Mouse (Mus musculus) urinary bladder, postnatal 36 days (tissue): ENCODE results near the gene Megf6.

Experiments
- DNase-seq, 2 experiments: peaks; one replicate each; pipeline ENCODE4 v3.0.0; 2022; ENCODE audit warnings: low spot score in 2 of 2, mixed read lengths in 1 of 2

Gene Megf6

DNA sequence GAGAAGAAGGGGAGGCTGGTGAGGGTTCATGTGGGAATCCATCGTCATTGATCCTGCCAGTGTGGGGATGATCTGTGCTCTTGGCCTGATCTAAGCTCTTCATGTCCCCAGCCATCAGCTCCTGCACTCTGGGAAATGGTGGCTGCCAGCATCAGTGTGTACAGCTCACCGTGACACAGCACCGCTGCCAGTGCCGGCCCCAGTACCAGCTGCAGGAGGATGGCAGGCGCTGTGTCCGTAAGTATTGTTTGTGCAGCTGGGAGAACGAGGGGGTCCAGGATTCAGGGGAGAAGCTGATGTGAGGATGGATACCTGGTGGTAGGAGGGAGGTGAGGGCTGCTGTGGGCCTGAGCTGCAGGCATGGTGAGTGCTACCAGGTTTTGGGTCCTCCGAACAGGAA, 78.8 kb downstream of the Megf6 start:
- DNase-seq: no peak

DNA sequence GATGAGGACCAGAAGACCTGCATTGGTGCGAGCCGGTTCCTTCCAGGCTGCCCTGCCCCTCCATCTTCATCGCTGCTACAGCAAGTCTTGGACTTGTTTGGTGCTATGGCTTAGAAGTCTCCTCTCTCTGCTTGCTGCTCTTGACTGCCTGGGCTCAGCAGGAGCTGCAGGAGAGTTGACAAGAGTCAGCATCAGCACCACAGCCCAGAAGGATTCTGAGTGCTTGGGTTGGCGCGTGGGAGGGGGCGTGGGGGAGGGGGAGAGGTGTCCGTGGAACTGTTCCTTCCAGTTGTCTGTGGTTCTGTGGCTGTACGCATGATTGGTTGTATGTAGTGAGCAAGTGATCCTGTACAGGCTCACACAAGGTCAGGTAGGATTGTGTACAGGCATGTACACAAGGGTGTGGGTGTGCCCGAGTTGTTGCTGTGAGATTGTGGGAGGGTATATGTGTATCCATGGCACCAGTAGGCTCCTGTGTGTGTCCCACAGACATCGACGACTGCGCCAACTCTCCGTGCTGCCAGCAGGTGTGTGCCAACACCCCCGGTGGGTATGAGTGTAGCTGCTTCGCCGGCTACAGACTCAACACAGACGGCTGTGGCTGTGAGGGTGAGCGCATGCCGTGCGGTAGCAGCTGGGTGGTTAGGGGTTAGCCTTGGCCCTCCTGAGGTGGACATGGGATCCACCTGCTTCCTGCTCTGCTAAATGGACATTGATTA, 82.2 kb downstream of the Megf6 start:
- DNase-seq: no peak

DNA sequence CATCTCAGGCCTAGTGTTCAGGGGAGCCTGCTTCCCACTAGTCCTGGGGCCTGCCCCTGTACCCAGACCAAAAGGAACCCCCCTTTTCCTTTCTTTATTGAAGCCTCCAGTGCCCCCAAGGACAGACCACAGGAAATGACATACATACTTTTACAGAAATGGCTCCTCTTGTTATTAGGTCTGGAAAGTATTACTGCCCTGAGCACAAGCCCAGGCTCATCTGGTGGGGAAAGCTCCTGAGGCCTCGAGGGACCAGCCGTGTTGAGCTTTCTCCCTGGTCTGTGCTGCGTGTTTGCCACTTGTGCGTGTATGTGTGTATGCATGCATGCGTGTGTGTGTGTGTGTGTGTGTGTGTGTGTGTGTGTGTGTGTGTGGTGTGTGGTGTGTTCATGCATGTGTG, 90.2 kb downstream of the Megf6 start:
- no peak for DNase-seq

DNA sequence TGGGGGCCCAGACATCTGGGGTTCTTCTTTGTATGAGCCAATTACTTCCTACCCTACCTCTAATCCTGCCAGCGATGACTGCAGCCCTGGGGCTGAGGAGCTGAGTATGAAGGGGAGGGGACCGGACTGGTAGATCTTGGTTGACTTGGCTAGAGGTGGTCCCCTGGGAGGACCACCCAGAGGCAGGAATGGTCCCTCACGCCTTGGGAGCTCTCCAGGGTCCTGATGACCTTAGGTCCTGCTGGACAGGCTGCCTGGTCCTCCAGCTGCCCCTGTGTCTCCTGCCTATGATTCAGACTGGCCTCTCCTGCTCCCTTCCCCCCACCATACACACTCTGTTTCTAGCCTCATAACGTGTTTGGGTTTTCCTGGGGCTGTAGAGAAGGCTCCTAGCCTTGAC, 91.5 kb downstream of the Megf6 start:
- no peak for DNase-seq

DNA sequence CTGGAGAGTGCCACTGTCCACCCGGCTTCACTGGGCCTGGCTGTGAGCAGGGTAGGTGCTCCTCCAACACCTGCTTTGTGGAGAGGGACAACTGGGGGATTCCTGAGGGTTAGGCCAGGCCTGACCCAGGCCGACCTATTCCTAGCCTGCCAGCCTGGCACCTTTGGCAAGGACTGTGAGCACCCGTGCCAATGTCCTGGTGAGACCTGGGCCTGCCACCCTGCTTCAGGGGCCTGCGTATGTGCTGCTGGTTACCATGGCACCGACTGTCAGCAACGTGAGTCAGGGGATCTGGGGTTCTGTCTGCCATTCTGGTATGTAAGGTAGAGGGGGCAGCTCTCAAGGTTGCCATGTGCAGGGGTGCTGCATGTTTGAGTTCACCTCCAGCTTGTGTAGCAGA, 97.0 kb downstream of the Megf6 start:
- DNase-seq: no peak

DNA sequence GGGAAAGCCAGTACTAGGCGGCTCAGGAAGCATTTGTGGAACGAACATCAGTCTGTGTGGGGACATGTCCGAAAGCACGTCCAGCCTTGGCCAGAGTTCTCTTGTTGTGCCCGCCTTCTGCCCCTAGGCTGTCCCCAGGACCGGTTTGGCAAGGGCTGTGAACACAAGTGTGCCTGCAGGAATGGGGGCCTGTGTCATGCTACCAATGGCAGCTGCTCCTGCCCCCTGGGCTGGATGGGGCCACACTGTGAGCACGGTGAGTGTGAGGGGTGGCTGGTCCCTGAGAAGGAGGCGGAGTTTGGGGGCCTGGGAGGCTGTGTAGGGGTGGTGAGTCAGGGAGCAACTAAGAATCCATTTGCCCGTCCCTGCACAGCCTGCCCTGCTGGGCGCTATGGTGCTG, 99.0 kb downstream of the Megf6 start:
- peak; percentile 71 to 77 for DNase-seq

DNA sequence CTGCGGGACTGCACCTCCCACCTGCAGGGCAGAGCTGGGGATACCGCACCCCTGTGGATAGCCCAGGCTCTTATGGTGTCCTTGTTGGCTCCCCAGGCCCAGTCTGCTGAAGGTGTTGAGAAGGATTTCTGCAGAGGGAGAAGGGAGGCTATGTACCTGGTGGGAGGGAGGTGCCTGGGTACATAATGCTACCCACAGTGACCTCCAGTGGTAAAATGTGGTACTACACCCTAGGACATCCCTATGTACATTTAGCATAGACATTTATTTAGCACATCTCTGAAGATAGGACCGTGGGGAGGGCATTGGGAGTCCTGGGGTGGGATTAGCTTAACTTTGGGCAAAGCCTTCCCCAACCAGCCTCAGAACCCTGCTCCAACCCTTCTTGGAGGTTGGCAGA, 102.5 kb downstream of the Megf6 start:
- peak; percentile 32 to 35 for DNase-seq

DNA sequence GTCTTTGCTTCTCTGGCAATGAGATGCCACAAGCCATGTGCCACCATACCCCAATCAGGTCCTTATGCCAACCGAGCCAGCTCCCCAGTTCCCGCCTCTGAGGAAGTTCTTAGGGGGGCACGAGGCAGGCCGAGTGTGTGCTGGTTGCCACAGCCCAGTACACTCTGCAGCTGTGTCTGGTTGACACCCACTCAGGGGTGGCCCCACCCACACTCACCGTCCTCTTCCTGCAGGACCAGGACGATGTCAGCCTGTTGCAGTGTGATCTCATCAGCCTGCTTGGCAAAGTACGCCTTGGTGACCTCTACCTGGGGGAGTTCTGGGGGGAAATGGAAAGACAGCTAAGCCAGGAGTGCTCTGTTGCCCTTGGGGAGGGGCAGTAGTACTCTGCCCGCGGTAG, 109.0 kb downstream of the Megf6 start:
- no peak for DNase-seq

DNA sequence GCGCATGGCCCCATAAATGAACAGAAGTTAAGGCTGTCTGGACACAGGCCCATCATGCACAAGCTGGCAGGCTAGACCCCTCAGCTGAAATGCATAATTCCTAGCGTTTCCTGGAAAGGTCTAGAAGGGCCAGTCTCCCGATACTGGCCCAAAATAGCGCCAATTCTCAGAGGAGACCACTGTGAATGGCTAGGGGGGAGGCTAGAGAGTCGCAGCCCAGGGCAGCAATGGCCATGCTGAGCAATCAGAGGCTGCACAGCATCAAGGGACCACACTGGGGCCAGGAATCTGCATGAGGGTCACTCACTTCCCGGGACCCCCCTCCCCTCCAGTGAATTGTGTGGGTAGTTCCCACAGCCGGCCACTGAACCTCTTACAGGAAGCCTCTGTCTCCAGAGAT, 113.1 kb downstream of the Megf6 start:
- DNase-seq: no peak

DNA sequence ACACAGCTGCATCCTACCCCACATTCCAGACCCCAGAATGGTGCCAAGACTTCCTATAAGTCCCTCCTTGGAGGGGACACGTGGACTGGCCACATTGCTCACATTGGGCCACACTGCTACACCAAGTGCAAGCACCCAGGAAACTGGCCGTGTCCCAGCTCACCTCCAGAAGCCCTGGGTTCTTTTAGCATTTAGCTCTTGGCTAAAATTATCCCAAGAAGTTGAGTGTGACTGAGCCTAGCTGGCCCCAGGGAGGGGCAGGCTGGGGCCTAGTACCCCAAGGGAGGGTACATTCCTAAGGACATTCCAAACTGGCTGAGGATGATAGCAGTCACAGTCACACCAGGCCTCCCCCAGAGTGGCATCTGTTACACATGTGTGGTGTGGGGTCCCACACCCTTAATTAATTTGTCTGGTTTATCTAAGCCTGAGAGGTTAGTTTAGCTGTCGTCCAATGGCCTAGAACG, 123.2 kb downstream of the Megf6 start:
- no peak for DNase-seq

DNA sequence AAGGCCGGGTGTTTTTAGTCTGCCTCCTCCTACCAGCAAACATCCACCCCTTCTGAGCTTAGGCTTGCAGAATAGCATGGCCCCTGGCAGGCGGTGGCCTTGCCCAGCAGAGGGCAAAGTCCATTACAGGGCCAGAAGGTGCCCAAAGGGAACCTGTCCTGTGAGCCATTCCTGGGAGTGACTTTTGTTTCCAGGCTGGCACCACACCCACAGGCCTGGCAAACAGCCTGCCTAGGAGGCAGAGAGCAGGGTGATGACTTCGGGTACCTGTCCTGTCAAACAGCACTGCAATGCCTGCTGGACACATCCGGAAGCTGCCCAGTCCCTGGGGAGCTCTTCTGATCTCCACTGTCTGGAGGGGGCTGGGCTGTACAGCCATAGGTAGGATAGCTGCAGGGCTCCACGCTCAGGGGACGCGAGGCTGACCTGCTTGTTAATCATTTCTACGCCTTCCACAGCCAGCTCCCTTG, 123.8 kb downstream of the Megf6 start:
- DNase-seq: no peak

DNA sequence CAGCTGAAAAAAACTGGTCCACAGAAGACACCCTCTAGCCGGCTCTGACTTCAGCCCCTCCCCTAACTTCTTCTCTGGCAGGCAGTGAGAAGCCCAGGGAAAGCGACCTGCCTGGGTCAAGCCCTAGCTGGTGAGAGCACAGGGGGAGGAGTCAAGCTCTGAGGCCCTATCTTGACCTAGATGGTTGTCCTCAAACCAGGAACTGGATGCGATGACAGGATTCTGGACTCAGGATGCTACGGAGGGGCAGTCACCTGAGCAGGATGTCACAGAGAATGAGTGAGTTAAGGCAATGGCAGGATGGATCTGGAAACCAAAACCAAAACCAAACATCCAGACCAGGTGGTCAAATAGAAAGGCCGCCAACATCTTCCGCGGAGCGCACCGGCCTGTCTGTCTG, 127.2 kb downstream of the Megf6 start:
- DNase-seq: no peak

DNA sequence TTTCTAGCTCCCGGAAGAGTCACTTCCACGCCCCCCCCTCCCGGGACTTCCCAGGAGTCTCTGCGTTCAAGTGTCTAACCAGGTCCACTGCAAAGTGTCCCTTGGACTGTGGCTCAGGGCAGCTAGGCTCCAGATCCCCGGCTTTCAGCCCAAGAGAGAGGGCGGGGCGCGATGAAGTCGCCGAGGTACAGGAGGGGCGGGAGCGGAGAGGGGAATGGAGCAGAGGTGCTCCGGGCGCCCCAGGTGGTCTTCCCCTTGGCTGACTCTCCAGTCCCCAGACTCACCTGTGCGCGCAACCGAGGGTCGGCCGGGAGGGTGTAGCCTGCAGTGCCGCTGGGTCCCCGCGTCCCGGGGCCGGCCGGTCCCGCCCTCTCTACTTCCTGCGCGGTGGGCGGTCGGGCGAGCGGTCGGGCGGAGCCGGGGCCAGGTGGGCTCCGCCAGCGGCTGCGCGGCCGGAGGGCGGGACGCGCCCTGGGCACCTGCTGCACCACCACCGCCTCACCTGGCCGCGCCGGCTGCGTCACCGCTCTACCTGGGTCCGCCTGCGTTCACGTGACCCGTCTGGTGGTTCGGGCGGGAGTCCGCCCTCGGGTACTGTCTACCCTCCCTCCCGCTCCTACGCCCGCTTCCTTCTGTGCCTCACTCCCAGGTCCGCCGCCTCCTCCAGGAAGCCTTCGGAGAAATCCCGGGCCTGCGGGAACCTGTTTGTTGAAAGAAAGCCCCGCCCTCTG, 129.2 kb downstream of the Megf6 start:
- peak; percentile 53 to 69 for DNase-seq

DNA sequence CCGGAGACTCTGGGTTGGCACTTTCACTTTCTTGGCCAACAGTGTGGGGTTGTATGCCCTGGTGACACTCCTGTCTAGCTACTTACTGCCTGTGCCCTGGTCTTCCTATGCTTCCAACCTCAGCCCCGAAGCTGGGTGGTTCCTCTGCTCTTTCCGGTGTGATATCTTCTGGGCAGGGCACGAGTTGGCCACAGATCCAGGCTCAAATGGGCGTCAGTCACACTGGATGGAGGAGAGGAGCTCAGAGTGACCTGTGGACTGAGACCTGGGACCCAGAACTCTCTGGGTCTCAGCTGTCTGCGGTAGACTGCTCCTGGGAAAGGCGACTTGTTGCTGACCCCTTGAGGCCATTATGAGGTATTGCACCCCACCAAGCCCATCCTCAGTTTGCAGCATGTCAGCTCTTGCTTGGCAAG, 130.9 kb downstream of the Megf6 start, which contains the start of gene Arhgef16:
Arhgef16 (minus strand) TSS at position 211 of the 416 bp plus-strand sequence.
- peak; percentile 27 to 34 for DNase-seq

DNA sequence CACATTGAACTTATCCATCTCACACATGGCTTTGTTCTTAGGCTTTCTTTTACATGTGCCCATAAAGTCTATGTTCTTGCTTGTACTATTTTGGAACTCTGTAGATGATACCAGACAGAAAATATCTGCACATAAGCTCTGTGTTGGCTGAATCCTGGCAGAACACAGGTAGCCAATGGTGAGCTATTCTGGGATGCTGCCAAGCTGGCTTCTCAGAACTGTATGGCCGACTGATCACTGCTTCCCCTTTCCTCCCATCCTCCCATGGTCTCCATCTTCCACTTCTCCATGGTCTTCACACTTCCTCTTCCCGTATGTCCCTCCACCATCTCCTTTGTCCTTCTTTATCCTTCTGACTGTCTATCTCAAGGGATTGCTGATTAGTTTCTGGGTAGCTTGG, 138.6 kb downstream of the Megf6 start:
- no peak for DNase-seq

DNA sequence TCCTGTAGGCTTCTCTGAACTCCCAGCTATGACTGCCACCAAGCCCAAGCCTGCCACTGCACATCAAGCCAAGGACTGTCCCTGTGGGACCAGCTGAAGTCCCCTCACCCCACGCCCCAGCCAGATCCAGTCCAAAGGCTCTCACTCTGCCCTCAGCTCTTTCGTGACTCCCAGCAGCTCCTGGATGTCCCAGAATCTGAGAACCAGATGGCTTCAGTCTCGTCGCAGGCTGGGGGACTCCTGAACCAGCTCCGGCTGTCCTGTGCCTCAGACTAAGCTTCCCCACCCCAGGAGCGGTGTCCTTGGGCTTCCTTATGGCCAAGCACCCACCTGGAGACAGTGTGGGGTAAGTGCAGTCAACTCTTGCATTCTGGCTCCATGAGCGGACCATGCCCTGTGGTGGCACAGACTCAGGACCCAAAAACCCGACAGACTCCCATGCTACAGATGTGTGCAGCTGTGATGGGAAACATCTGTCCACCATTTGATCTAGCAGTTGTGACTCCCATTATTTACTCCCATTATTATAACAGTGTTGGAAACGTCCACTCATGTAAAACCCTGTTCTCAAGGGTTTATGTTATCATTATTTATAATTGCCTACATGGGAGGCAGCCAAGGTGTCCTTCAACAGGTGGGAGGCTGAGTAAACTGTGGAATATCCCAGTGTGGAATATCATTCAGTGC, 140.2 kb downstream of the Megf6 start:
- no peak for DNase-seq

DNA sequence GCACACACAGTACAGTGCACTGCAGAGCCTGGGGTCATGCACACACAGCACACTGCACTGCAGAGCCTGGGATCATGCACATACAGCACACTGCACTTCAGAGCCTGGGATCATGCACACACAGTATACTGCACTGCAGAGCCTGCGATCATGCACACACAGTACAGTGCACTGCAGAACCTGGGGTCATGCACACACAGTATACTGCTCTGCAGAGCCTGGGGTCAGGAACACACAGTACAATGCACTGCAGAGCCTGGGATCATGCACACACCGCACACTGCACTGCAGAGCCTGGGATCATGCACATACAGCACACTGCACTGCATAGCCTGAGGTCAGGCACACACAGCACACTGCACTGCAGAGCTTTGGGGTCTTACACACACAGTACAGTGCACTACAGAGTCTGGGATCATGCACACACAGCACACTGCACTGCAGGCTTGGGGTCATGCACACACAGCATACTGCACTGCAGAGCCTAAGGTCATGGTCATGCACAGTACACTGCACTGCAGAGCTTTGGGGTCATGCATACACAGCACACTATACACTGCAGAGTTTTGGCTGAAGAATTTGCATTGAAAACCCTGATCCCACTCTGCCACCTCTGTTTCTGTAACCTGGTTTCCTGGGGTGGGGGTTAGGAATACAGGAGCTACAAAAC, 141.7 kb downstream of the Megf6 start:
- DNase-seq: no peak

DNA sequence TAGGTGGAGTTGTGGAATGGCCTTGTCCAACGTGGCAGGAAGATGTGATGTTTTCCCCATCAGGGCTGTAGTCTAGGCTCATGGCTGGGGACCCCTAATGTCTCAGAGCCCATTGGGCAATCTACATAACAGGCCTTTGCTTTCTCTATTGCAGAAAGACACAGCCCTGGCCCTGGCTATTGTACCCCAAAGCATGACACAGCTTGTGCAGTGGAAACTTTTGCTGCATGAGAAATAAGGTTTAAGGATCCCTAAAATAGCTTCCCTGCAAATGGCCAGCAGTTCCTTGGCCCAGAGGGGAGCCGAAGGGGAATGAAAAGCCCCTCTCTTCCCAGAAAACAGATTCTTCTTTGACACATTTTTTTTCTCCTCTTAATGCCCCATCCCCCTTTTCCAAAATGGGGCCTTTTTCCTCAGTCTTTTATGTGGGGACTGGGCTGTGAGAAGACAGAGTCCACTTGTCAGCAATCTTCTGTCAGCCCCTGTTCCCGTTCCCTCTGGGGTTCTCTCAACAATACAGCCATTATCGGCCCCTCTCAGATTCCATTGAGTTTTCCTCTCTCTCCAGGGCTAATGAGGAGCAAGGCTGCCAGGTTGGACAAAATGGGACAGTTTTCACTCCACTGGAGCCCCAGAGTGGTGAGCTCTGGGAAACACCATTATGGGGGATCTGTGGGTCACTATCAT, 142.5 kb downstream of the Megf6 start:
- no peak for DNase-seq

DNA sequence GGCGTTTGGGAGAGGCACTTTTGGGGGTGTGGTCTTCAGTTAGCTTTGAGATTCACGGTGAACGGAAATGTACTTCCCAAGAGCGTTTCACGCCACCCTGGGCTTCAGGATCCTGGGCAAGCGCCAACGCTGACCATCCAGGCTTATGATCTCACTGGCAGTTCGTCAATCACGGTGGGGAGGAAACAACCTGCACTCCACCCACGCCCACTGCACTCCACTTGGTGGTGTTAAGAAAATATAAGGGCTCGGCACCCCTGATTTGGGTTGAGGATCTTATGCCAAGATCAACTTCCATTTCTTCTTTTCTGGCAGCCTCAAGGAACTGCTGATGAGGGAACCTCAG, 143.1 kb downstream of the Megf6 start:
- DNase-seq: no peak
